Comparison of ENCODE assay signal across 18 mouse cellular contexts in genomic region chr12:9128581-9129275, GRCm38 (mm10).
DNase-seq lines count a peak whose midpoint lies in the region; ATAC-seq and TF ChIP-seq lines count a peak whose summit lies in the region.
"Had no signal": no experiment of that assay in that cellular context is flagged by ENCODE, and none has a peak within 500 bp of the region (broad histone marks: within the 10 kb centered on the region; RNA-seq: fewer than 3 reads in every experiment).

No protein-coding gene starts in this region.

- TF ChIP-seq POLR2A in kidney, adult 2 months (IDR thresholded peaks at IDR 0.05; ENCODE audit: low read depth, low read length), result no peak

- no peaks in the 10 kb centered on the region for H3K36me3 ChIP-seq in kidney, adult 2 months (ENCODE audit: control insufficient read depth, insufficient read depth, low read length)
- H3K36me3 ChIP-seq in kidney, embryonic 16.5 days (ENCODE audit: insufficient read depth, low read length), result no peaks in the 10 kb centered on the region
- H3K36me3 ChIP-seq in splenic B cell, adult 2 months (ENCODE audit: control insufficient read depth, insufficient read depth, low read length, poor library complexity, severe bottlenecking), result no peaks in the 10 kb centered on the region

- no peak overlapping the region for H3K27ac ChIP-seq in kidney, adult 2 months (ENCODE audit: insufficient read depth, low read depth, low read length)
- H3K27ac ChIP-seq in kidney, embryonic 16.5 days (ENCODE audit: low read length), result no peak overlapping the region
- H3K27ac ChIP-seq: hindbrain, postnatal 0 days; left cerebral cortex, adult 2 months had no signal

- no peak overlapping the region for H3K9ac ChIP-seq in kidney, embryonic 16.5 days (replicated peaks; ENCODE audit: low read length)
- H3K9ac ChIP-seq: forebrain, postnatal 0 days had no signal

- no peaks in the 10 kb centered on the region for H3K27me3 ChIP-seq in kidney, adult 2 months (replicated peaks; ENCODE audit: control insufficient read depth, insufficient read depth, low read length)
- no peaks in the 10 kb centered on the region for H3K27me3 ChIP-seq in kidney, embryonic 16.5 days (ENCODE audit: insufficient read depth, low read length)
- H3K27me3 ChIP-seq in splenic B cell, adult 2 months (ENCODE audit: control insufficient read depth, insufficient read depth, low read length, poor library complexity, severe bottlenecking), result no peaks in the 10 kb centered on the region

- peak; percentile 13 for DNase-seq in adrenal gland, postnatal 14 days
- no peak for DNase-seq in adrenal gland, adult 2 months
- peak; percentile 70 for DNase-seq in kidney, adult 2 months
- DNase-seq in spleen, postnatal 36 days (ENCODE audit: low spot score in 2 of 2), result peak; percentile 23 to 37
- no peak for DNase-seq in spleen, postnatal 4 days (ENCODE audit: low spot score in 2 of 2)
- DNase-seq in splenic B cell, adult 2 months (ENCODE audit: low read depth, low spot score), result peak; percentile 28
- no peak for DNase-seq in right cerebral cortex, postnatal 10 days (ENCODE audit: low spot score in 2 of 2)
- DNase-seq: cerebellum, adult 11 months; cerebellum, postnatal 10 days; forebrain, postnatal 0 days; left cerebral cortex, postnatal 4 days; right cerebral cortex, postnatal 25 days; thymus, postnatal 14 days had no signal

- peaks cover 6% of the 10 kb centered on the region; the same call in 1 of the 2 replicates for H3K4me1 ChIP-seq in kidney, adult 2 months (ENCODE audit: control insufficient read depth, insufficient read depth, low read length)
- H3K4me1 ChIP-seq in kidney, embryonic 16.5 days (ENCODE audit: insufficient read depth, low read length), result no peaks in the 10 kb centered on the region

- ATAC-seq in kidney, embryonic 16.5 days (ENCODE audit: low FRiP score, low TSS enrichment), result no peak
- ATAC-seq: forebrain, postnatal 0 days; hindbrain, postnatal 0 days; intestine, postnatal 0 days; midbrain, embryonic 16.5 days had no signal

- no peak overlapping the region for H3K4me2 ChIP-seq in kidney, embryonic 16.5 days (replicated peaks; ENCODE audit: low read depth, low read length)

- WGBS in kidney, adult 2 months, result 78% methylated on average over 6 of the region's 6 CpGs
- 76% methylated on average over 6 of the region's 6 CpGs for WGBS in kidney, embryonic 16.5 days

- no peak for TF ChIP-seq CTCF in kidney, adult 2 months (conservative IDR thresholded peaks at IDR 0.05; ENCODE audit: insufficient read depth, insufficient read length, low read depth, low read length)

- H3K9me3 ChIP-seq in kidney, embryonic 16.5 days (ENCODE audit: low read length), result no peaks in the 10 kb centered on the region

- H3K4me3 ChIP-seq in kidney, adult 2 months (ENCODE audit: insufficient read depth, low read depth, low read length), result no peak overlapping the region
- no peak overlapping the region for H3K4me3 ChIP-seq in kidney, embryonic 16.5 days (ENCODE audit: low read length)
- H3K4me3 ChIP-seq: left cerebral cortex, adult 2 months had no signal

Comparison
In these comparisons a context has a peak if more than half of its experiments do, and no peak if none do; other contexts are left out.
1. DNase-seq: peak in adrenal gland, postnatal 14 days (single experiment), kidney, adult 2 months (single experiment), spleen, postnatal 36 days (2 of 2) and splenic B cell, adult 2 months (single experiment); none in adrenal gland, adult 2 months (single experiment), spleen, postnatal 4 days (0 of 2) and right cerebral cortex, postnatal 10 days (0 of 2).